Mouse (Mus musculus) stomach, embryonic 16.5 days (tissue): Measurements from ENCODE around the gene Prdm11. TPM values are rescaled to one million over a fixed set of nuclear protein-coding genes. Genes with fewer than 3 reads are reported as not detected.

Experiments
- ATAC-seq: fragments of 200-750 bp; cut with Nextera tagmentation; 2 replicates; pipeline ENCODE4 v1.8.0; 2017; ENCODE audit warnings: moderate number of reproducible peaks, moderate TSS enrichment; ENCODE audit not compliant: insufficient read depth, low FRiP score
- H3K27ac ChIP-seq: fragments of 300-500 bp; sonication (generic); 2 replicates; pipeline ENCODE4 v1.5.1; 2014; ENCODE audit warnings: low read length
- H3K27me3 ChIP-seq: fragments of 300-500 bp; sonication (generic); 2 replicates; pipeline ENCODE4 v1.6.1; 2014; ENCODE audit warnings: low read length, control low read depth, mixed read lengths; ENCODE audit not compliant: control insufficient read depth, insufficient read depth
- H3K36me3 ChIP-seq: fragments of 300-500 bp; sonication (generic); 2 replicates; pipeline ENCODE4 v1.6.1; 2014; ENCODE audit warnings: low read length; ENCODE audit not compliant: control insufficient read depth, insufficient read depth
- H3K4me1 ChIP-seq: fragments of 300-500 bp; sonication (generic); 2 replicates; pipeline ENCODE4 v1.6.1; 2014; ENCODE audit warnings: low read length, control low read depth, mixed read lengths; ENCODE audit not compliant: control insufficient read depth, insufficient read depth
- H3K4me2 ChIP-seq: fragments of 300-500 bp; sonication (generic); 2 replicates; pipeline ENCODE4 v1.6.1; 2014; ENCODE audit warnings: low read depth, low read length, mixed read lengths
- H3K4me3 ChIP-seq: fragments of 300-500 bp; sonication (generic); replicated peaks from 2 replicates; pipeline ENCODE4 v1.5.1; 2014; ENCODE audit warnings: mild to moderate bottlenecking, low read length
- H3K9ac ChIP-seq: fragments of 300-500 bp; sonication (generic); 2 replicates; pipeline ENCODE4 v1.6.1; 2014; ENCODE audit warnings: low read length
- H3K9me3 ChIP-seq: fragments of 300-500 bp; sonication (generic); replicated peaks from 2 replicates; pipeline ENCODE4 v1.6.1; 2016; ENCODE audit warnings: low read length, control low read depth; ENCODE audit not compliant: control insufficient read depth
- WGBS: fragments of 180-500 bp; shearing (Covaris S2); extraction: QIAGEN DNeasy Blood & Tissue Kit; methylation state at CpG from one replicate; pipeline ENCODE4 v1.1.7; 2014; 5-methylcytosine and 5-hydroxymethylcytosine counted together
- polyA plus RNA-seq: library from polyadenylated mRNA; unstranded; fragments of >200 nt; fragmentation: Nextera tagmentation; extraction: Ambion mirVana; gene quantifications from 2 replicates; pipeline ENCODE4 v1.2.1, GENCODE M21; 2015

Prdm11 gene
- polyA plus RNA-seq, 1 experiment from 2014 or later = 9.9 TPM

- no peaks in the 10 kb centered on the region for H3K27me3 ChIP-seq
- H3K4me1 ChIP-seq = peaks cover 5% of the 10 kb centered on the region
- no peak overlapping the region for H3K9ac ChIP-seq
- no peak overlapping the region for H3K4me3 ChIP-seq
- ATAC-seq = no peak
- no peaks in the 10 kb centered on the region for H3K9me3 ChIP-seq
- 91% methylated on average over 3 of the region's 3 CpGs for WGBS
- peaks cover 33% of the 10 kb centered on the region; the same call in 1 of the 2 replicates for H3K36me3 ChIP-seq
- H3K4me2 ChIP-seq = no peak overlapping the region
- H3K27ac ChIP-seq = no peak overlapping the region
These were observed 37.8 kb downstream of the Prdm11 start for GRCm38 (mm10) chr2:93007967-93008685.

GRCm38 (mm10) chr2:93005028-93005427, 40.9 kb downstream of the Prdm11 start:
- Histone ChIP-seq H3K9me3 (no peaks in the 10 kb centered on the region), H3K27ac (no peak overlapping the region), H3K4me3 (no peak overlapping the region), H3K4me2 (no peak overlapping the region), H3K4me1 (no peaks in the 10 kb centered on the region), H3K27me3 (no peaks in the 10 kb centered on the region), H3K9ac (no peak overlapping the region), H3K36me3 (peaks cover 21% of the 10 kb centered on the region)
- 45% methylated on average over 4 of the region's 4 CpGs for WGBS
- ATAC-seq = no peak

- peaks cover 4% of the 10 kb centered on the region for H3K36me3 ChIP-seq
- WGBS = 94% methylated on average over 5 of the region's 5 CpGs
- H3K4me1 ChIP-seq = peaks cover 21% of the 10 kb centered on the region
- H3K4me2 ChIP-seq = no peak overlapping the region
- no peak overlapping the region for H3K4me3 ChIP-seq
- no peaks in the 10 kb centered on the region for H3K27me3 ChIP-seq
- no peak overlapping the region for H3K27ac ChIP-seq
- H3K9me3 ChIP-seq = no peaks in the 10 kb centered on the region
- no peak overlapping the region for H3K9ac ChIP-seq
- no peak for ATAC-seq
These were observed 54.0 kb downstream of the Prdm11 start for GRCm38 (mm10) chr2:92991976-92992375.

GRCm38 (mm10) chr2:92989593-92989992, 56.4 kb downstream of the Prdm11 start:
- H3K9ac ChIP-seq = no peak overlapping the region
- 82% methylated on average over 9 of the region's 9 CpGs for WGBS
- no peaks in the 10 kb centered on the region for H3K27me3 ChIP-seq
- no peak for ATAC-seq
- no peaks in the 10 kb centered on the region for H3K9me3 ChIP-seq
- H3K4me3 ChIP-seq = no peak overlapping the region
- peaks cover 9% of the 10 kb centered on the region; the same call in 1 of the 2 replicates for H3K36me3 ChIP-seq
- H3K4me2 ChIP-seq = no peak overlapping the region
- peaks cover 21% of the 10 kb centered on the region for H3K4me1 ChIP-seq
- H3K27ac ChIP-seq = no peak overlapping the region

GRCm38 (mm10) chr2:92987901-92988631, 57.9 kb downstream of the Prdm11 start:
- Histone ChIP-seq H3K4me2 (peak overlapping the region; percentile 40), H3K27ac (peak overlapping the region; percentile 94), H3K4me3 (0 out of 2 replicates have a peak overlapping the region, but pooled peaks have one; percentile 8), H3K4me1 (peaks cover 21% of the 10 kb centered on the region), H3K27me3 (no peaks in the 10 kb centered on the region), H3K9me3 (no peaks in the 10 kb centered on the region), H3K36me3 (peaks cover 9% of the 10 kb centered on the region; the same call in 1 of the 2 replicates), H3K9ac (peak overlapping the region; percentile 60)
- ATAC-seq = peak; percentile 93
- WGBS = 12% methylated on average over 19 of the region's 19 CpGs

GRCm38 (mm10) chr2:92987108-92987618, 58.8 kb downstream of the Prdm11 start:
- ATAC-seq = no peak
- no peaks in the 10 kb centered on the region for H3K27me3 ChIP-seq
- H3K36me3 ChIP-seq = 0 out of 2 replicates have a peak, but pooled peaks cover 9% of the 10 kb centered on the region
- no peak overlapping the region for H3K4me3 ChIP-seq
- 78% methylated on average over 7 of the region's 7 CpGs for WGBS
- no peaks in the 10 kb centered on the region for H3K9me3 ChIP-seq
- peak overlapping the region; percentile 94 for H3K27ac ChIP-seq
- H3K9ac ChIP-seq = peak overlapping the region; percentile 60; the same call in 1 of the 2 replicates
- peaks cover 21% of the 10 kb centered on the region for H3K4me1 ChIP-seq
- H3K4me2 ChIP-seq = no peak overlapping the region

- Histone ChIP-seq H3K9me3 (no peaks in the 10 kb centered on the region), H3K27ac (no peak overlapping the region), H3K4me1 (peaks cover 21% of the 10 kb centered on the region), H3K9ac (no peak overlapping the region), H3K36me3 (0 out of 2 replicates have a peak, but pooled peaks cover 9% of the 10 kb centered on the region), H3K4me3 (no peak overlapping the region), H3K4me2 (no peak overlapping the region), H3K27me3 (no peaks in the 10 kb centered on the region)
- 51% methylated on average over 7 of the region's 7 CpGs for WGBS
- ATAC-seq = no peak
These were observed 60.4 kb downstream of the Prdm11 start for GRCm38 (mm10) chr2:92985600-92985999.

- H3K9ac ChIP-seq = no peak overlapping the region
- no peak overlapping the region for H3K27ac ChIP-seq
- H3K36me3 ChIP-seq = 0 out of 2 replicates have a peak, but pooled peaks cover 9% of the 10 kb centered on the region
- ATAC-seq = no peak
- no peaks in the 10 kb centered on the region for H3K9me3 ChIP-seq
- peaks cover 21% of the 10 kb centered on the region for H3K4me1 ChIP-seq
- no peak overlapping the region for H3K4me2 ChIP-seq
- H3K4me3 ChIP-seq = no peak overlapping the region
- H3K27me3 ChIP-seq = no peaks in the 10 kb centered on the region
- WGBS = 86% methylated on average over 2 of the region's 2 CpGs
These were observed 60.8 kb downstream of the Prdm11 start for GRCm38 (mm10) chr2:92985171-92985570.
